Mouse (Mus musculus): ENCODE results near the gene Olfr45.
"Not testable (repeated sequence)": the region's sequence is repeated elsewhere in the genome, so short reads cannot be mapped to it uniquely, and the experiment has no call there.

Gene Olfr45

DNA sequence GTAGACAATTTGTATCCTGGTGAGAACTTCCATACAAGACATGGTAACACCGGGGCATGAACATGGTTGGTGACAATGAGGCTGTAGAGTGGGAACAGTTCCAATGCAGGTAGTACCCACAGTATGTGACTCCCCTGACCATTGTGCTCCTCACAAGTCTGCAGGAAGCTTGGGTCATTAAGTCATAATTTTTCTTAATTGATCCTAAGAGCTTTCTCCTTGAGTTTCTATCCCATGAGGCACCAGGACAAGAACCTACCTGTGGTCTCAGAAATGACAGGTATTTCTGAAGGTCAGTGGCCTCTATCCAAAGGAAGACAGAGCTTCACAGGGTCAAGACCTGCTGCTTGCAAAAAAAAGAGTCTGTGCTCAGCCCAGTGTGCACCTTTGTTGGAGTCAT is at the start of gene Olfr45:
TSS of gene Olfr45 (plus strand) at position 301 of the 400 bp plus-strand sequence.
- no peak for DNase-seq (ENCODE audit: low spot score in 2 of 2)

DNA sequence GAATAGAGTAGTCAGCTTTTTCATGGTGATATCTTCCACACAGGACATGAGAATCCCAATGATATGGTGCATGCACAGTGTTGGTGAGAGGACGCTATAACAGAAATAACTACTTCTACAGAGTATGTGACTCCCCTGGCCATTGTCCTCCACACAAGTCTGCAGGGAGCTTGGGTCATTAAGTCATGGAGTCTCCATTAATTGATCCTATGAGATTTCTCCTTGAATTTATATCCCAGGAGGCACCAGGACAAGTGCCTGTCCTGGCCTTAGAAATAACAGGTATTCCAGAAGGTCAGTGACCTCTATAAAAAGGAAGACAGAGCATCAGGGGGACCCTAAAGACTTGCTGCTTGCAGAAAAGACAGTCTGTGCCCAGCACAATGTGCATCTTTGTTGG is 35.6 kb upstream of the Olfr45 start, which contains the start of gene Olfr53:
TSS of gene Olfr53 (plus strand) at position 301 of the 400 bp plus-strand sequence.
- DNase-seq (ENCODE audit: low spot score in 2 of 2): no peak

DNA sequence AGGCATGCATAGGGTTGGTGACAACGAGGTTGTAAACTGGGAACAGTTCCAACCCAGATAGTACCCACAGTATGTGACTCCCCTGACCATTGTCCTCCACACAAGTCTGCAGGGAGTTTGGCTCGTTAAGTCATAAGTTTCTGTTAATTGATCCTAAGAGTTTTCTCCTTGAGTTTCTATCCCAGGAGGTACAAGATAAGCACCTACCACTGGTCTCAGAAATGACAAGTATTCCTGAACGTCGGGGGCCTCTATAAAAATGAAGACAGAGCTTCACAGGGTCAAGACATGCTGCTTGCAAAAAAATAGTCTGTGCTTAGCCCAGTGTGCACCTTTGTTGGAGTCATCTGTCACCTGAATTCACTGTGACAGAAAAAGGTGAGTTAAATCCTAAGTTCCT is 22.1 kb upstream of the Olfr45 start, which contains the start of gene Olfr539:
TSS of gene Olfr539 (plus strand) at position 301 of the 400 bp plus-strand sequence.
- no peak for DNase-seq (ENCODE audit: low spot score in 2 of 2)

DNA sequence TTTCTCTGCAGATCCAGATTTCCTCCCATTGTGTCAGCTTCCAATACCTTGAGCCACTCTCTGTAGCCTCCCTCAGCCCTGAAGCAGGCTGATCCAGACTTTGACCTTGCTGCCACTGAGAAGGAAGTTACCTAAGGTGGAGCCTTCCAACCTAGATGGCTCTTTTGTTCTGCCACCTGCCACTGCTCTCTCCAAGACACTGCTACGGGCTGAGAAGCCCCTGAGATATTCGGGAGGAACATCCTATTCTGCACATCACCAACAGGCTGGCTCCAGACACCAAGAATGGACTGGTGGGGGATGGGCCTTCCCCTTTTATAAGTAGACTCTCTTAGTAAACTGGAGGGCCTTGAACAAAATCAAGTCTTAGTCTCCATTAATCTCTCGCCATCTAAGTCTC is 11.1 kb upstream of the Olfr45 start:
- not testable (repeated sequence) for DNase-seq (ENCODE audit: low spot score in 2 of 2)

DNA sequence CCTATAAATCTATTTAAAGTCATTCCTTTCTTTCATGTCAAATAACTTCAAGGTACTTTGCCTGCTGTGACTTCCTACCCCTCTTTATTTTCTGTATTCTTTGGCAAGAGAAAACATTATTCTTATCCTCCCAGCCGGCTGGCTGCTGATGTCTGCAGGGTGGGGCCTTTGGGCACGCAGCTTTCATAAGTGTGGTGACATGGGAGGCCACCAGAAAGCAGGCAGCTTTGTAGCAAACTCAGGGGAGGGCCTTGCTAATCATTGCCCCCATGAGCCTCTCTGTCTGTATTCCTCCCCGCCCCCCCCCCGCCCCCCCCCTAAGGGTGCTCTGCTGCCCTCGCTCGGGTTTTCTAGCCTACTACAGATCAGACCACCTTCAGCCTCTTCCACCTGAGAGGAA is 5.9 kb upstream of the Olfr45 start:
- DNase-seq (ENCODE audit: low spot score in 2 of 2): no peak

DNA sequence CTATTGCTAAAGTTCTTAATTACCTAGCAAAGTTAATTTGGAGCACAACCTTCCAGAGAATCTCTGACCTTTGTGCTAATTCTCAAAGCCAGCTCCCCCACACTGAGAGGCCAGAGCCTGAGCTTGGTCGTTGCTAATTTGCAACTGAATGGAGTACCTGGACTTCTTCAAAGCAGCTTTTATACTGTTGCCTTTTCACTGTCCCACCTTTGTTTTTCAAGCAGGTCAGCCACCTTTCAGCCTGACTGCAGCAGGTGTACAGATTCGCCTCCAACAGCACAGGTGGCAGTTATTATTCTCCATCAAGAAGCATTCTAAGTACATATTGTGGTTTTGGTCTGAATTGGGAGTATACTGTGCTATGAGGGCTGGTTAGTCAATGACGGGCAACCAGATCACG is 2.2 kb upstream of the Olfr45 start:
- not testable (repeated sequence) for DNase-seq (ENCODE audit: low spot score in 2 of 2)

DNA sequence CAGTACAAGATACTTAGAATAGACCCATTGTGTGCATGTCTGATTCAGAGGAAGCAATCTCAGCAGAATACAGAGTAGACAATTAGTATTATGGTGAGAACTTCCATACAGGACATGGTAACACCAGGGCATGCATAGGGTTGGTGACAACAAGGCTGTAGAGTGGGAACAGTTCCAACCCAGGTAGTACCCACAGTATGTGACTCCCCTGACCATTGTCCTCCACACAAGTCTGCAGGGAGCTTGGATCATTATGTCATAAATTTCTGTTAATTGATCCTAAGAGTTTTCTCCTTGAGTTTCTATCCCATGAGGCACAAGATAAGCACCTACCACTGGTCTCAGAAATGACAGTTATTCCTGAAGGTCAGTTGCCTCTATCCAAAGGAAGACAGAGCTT is 15.2 kb downstream of the Olfr45 start, which contains the start of gene Olfr541:
TSS of gene Olfr541 (plus strand) at position 301 of the 400 bp plus-strand sequence.
- DNase-seq (ENCODE audit: low spot score in 2 of 2): no peak

DNA sequence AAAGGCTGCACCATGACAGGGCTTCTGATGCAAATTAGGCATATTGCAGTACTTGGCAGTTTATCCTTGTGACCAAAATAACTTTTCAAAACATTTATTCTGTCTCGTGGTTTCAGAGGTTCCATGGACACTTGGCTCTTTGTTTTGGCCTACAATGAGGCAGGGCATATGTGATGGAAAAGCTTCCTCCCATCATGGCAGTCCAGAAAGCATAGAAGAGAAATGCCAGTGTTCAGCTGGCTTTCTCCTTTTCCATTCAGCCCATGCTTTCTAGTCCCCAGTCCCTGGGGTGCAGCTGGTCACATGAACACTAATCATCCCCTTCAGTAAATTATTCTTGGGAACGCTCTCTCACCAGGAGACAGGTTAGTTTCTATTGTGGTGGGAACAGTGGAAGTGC is 24.6 kb downstream of the Olfr45 start:
- DNase-seq (ENCODE audit: low spot score in 2 of 2): no peak

DNA sequence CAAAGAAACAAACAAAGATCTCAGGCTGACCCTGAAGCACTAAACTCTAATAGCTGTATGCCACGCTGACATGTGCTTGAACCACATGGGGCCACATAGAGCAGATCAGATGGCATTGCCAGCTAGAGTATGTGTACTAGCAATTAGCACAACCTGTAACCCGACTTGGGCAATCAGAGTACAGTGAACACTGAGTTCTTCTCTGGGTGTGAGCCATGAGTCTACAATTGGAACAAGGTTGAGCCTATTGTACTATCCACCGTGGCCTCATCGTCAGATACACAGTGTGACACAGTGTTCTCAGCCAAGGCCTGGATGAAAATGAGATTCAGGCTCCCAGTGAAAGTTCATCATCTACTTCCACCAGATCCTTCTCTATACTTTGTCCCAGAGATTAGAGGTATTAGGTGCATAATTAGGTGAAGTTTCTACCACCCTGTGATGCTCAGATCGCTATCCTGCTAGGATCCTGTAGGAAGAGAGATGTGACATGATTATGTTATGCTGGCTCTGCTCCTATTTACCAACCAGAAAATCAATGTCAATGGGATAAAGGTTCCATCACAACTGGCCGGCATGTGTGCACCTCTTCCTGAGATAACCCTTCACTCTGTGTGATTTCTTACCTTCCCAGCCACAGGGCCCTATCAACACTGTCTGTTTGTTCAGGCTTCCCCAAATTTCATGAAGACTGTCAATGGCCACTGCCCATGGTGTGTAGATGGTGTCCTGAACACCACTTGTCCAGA is 26.0 kb downstream of the Olfr45 start:
- DNase-seq (ENCODE audit: low spot score in 2 of 2): no peak

DNA sequence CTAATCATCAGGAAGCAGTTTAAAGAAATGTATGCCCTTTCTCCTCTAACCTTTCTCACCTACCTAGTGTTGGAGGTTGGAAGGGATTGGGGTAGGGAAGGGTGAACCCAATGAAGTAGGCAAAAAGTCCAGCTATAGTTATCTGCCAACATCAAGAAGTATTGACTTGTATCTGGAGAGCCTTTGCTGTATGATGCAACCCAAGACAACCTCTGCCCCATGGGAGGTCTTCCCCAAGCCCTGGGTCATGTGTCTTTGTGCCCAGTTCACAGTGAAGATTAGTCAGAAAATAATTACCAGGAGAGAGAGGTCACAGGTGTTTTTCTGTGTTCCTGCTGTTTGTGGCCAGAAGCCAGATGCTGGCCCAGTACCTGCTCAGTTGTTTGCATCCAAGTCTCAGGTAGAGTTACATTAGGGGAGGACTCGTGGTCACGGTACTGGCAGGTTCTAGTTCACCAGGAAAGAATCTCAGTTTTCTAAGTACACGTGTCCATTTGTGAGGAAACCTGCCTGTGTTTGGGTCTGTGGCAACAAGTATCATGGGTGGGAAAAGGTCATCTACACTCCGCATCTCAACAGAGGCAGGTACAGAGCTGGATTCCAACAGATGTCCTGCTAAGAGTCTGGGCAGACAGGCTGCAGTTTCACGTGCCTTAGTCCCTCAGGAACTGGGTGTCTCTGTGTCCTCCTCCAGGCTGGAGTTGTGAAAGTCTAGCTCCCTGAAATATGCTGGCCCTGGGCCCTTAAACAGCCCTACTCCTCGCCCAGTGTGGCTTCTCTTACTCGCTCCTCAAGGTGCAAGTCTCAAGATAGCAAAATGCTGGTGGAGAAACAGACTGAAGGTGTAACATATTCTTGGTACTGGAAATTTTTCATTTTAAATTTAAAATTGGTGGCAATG is 35.7 kb downstream of the Olfr45 start:
- DNase-seq (ENCODE audit: low spot score in 2 of 2): no peak

DNA sequence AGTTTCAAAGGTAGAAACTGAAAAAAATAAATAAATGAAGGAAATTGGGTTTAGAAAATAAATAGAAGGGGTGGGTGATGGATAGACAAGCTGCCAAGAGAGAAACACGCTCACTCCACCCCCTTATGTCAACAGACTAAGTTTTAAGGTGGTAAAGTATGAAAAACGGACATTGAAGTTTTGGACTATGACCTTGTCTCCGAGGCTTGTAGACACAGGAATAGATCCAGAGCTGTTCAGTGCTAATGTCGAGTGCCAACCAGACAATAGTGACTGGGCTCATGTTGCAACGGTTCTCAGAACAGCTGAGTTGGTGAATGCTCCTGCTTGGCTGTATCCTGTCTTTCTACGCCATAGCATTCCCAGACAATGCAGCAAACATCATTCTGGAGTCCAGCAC is 39.3 kb downstream of the Olfr45 start:
- DNase-seq (ENCODE audit: low spot score in 2 of 2): no peak

DNA sequence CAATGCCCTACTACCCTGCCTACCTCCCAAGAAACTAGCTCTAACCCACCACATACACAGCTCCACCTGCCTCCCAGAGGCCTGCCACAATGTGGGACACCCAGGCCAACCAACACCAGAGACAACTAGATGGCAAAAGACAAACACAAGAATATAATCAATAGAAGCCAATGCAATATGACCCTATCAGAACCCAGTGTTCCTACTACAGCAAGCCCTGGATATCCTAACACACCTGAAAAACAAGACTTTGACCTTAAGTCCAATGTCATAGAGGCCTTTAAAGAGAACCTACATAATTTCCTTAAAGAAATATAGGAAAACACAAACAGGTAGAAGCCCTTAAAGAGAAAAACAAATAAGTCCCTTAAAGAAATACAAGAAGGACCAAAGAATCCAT is 43.8 kb downstream of the Olfr45 start:
- no peak for DNase-seq (ENCODE audit: low spot score in 2 of 2)

DNA sequence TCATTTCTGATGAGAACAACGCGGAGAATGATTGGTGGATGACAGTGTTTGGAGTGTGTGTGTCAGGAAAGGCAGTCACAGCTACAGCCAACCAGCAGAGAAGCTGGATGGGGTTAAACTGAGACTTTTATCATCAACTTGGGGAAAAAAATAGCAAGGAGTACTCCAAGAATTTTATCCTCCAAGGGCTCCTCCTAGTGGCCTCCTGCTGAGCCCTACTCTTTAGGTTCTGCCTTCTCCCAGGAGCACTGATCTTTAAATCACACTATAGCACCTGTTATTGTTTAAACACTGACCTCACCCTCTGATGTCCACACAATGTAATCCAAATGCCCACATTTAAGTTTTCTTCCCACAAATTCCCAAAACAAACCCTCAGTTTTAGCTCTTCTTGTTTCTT is 51.4 kb downstream of the Olfr45 start:
- DNase-seq (ENCODE audit: low spot score in 2 of 2): no peak
